Comparison of ENCODE assay signal across 1 mouse cellular context in the genomic region with DNA sequence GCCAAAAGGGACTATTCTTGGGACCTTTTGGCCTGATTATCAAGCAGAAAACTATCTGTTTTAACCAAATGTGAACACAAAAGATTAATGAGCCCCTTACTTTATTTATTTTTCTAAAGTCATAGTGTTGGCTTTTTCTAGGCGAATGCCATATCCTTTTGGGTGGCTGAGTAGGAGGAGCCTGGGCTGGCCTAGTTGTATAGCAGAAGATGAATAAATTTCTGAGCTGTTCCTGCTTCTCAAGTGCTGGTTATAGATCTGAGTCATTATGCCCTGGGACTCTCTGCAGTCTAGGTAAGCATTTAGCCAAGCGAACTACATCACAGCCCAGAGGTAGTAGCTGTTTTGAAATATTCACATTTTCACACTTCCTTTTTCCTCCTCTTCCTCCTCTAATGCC.
TF ChIP-seq lines count a peak whose summit lies in the region.

No protein-coding gene starts in this region.

TF ChIP-seq in CH12.LX, 34 proteins besides CTCF, POLR2A, EP300 and RAD21 (continued from another document):
- TF ChIP-seq MEF2A (IDR thresholded peaks at IDR 0.05; ENCODE audit: borderline replicate concordance, low read depth, low read length) (no peak), HCFC1 (IDR thresholded peaks at IDR 0.05; ENCODE audit: low read depth, low read length) (no peak), NELFE (IDR thresholded peaks at IDR 0.05; ENCODE audit: low read depth, low read length) (no peak), JUND (conservative IDR thresholded peaks at IDR 0.05; ENCODE audit: low read depth, low read length) (no peak), SMC3 (IDR thresholded peaks at IDR 0.05; ENCODE audit: low read depth, low read length) (no peak), ZKSCAN1 (IDR thresholded peaks at IDR 0.05; ENCODE audit: borderline replicate concordance, low read depth, low read length) (no peak)
TF ChIP-seq in CH12.LX: peak in this region for 0.
